Mouse (Mus musculus) CH12.LX (cell line): ENCODE results near the gene Scn3b.

ENCODE experiments used
- CTCF ChIP-seq, 2 experiments: IDR thresholded peaks in 1 of 2; conservative IDR thresholded peaks in 1 of 2; 2 replicates each; pipeline ENCODE4 v1.5.1; 2011 to 2012; ENCODE audit warnings: low read depth in 2 of 2, low read length in 2 of 2, improper control_type of control experiment in 1 of 2, inconsistent platforms in 1 of 2, mild to moderate bottlenecking in 1 of 2, moderate library complexity in 1 of 2
- E2F4 ChIP-seq: IDR thresholded peaks from 2 replicates; pipeline ENCODE4 v1.6.1; 2011; ENCODE audit warnings: low read depth, low read length, improper control_type of control experiment; ENCODE audit not compliant: insufficient replicate concordance
- EP300 ChIP-seq: IDR thresholded peaks from 2 replicates; pipeline ENCODE4 v1.6.1; 2011; ENCODE audit warnings: low read length, improper control_type of control experiment
- MAFK ChIP-seq: IDR thresholded peaks from 2 replicates; pipeline ENCODE4 v1.6.1; 2011; ENCODE audit warnings: low read length, improper control_type of control experiment; ENCODE audit not compliant: insufficient replicate concordance
- MAX ChIP-seq: IDR thresholded peaks from 2 replicates; pipeline ENCODE4 v1.6.1; 2011; ENCODE audit warnings: low read length, improper control_type of control experiment
- NRF1 ChIP-seq: IDR thresholded peaks from 2 replicates; pipeline ENCODE4 v1.6.1; 2014; ENCODE audit warnings: low read depth, mild to moderate bottlenecking, inconsistent platforms, low read length, improper control_type of control experiment, moderate library complexity
- POLR2A ChIP-seq: IDR thresholded peaks from 2 replicates; pipeline ENCODE4 v1.6.1; 2011; ENCODE audit warnings: low read depth, mild to moderate bottlenecking, improper control_type of control experiment, low read length
- TBP ChIP-seq: conservative IDR thresholded peaks from 2 replicates; pipeline ENCODE4 v1.6.1; 2011; ENCODE audit warnings: low read depth, low read length, improper control_type of control experiment
- USF2 ChIP-seq: conservative IDR thresholded peaks from 2 replicates; pipeline ENCODE4 v1.6.1; 2011; ENCODE audit warnings: low read depth, low read length, improper control_type of control experiment
- ZC3H11A ChIP-seq: IDR thresholded peaks from 2 replicates; pipeline ENCODE4 v1.6.1; 2012; ENCODE audit warnings: low read depth, mild to moderate bottlenecking, inconsistent platforms, low read length, improper control_type of control experiment
- ZNF384 ChIP-seq: IDR thresholded peaks from 2 replicates; pipeline ENCODE4 v1.6.1; 2012; ENCODE audit warnings: low read depth, low read length, improper control_type of control experiment, inconsistent platforms

GRCm38 (mm10) chr9:40320879-40321667, 52.1 kb downstream of the Scn3b start:
- TF ChIP-seq CTCF (conservative IDR thresholded peaks at IDR 0.05 in 1 of 2, IDR thresholded peaks at IDR 0.05 in 1 of 2; ENCODE audit: low read depth in 2 of 2, low read length in 2 of 2), result no peak
- no peak for TF ChIP-seq MAX
- TF ChIP-seq ZNF384, result peak; percentile 91
- 0 out of 2 replicates have a peak, but pooled peaks have one; percentile 37 for TF ChIP-seq EP300
- TF ChIP-seq POLR2A, result no peak
- TF ChIP-seq ZC3H11A, result no peak
- no peak for TF ChIP-seq TBP
- TF ChIP-seq MAFK, result no peak
- TF ChIP-seq NRF1, result no peak
- TF ChIP-seq USF2, result no peak
- TF ChIP-seq E2F4, result no peak
